Mouse (Mus musculus): ENCODE data around the gene Rpl41.

DNA sequence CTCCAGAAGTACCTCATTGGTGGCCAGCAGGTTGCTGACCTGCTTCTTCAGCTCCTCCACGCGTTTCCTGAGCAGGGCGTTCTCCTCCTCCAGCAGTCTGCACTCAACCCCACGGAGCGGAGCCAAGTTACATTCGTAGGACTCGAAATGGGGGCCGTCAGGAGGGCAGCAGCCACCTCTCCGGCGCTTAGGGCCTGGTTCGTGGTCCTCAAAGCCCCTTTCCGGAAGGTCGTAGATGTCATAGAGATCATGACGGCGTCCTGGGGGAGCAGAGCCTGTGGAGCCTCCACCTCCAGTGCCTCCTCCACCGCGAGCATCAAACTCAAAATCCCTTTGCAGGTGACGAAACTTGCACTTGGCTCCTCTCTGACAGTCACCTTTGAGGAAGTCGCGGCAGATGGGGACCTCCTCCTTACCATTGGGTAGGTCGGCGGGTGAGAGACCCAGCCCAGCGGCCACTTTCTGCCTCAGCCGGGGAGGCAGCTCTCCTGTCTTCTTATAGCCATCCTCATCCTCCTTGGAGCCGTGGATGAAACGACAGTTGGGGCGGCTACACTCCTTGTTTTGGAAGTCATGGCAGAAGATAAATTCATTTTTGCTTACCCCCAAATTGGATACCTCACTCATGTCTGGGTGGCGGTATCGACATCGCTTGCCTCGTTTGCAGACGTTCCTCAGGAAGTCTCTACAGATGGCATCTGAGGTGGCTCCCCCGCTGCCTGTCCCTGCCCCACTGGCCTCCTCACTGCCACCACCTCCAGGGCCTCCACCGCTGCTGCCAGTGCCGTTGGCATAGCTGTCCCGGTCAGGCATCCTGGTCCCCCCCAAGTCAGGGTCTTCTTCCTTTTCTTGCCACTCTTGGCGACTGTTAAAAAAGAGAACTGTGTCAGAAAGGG, 4.2 kb downstream of the Rpl41 start:
- TF ChIP-seq CTCF (conservative IDR thresholded peaks at IDR 0.05; ENCODE audit: low read length) = no peak
- no peak for TF ChIP-seq NANOG (IDR thresholded peaks at IDR 0.05; ENCODE audit: borderline replicate concordance, low read length)
- TF ChIP-seq POU5F1 (IDR thresholded peaks at IDR 0.05; ENCODE audit: borderline replicate concordance, low read length) = no peak
